Mouse (Mus musculus): ENCODE data around the gene C1qa.

C1qa gene

GRCm38 (mm10) chr4:136862411-136862810 is 36.2 kb downstream of the C1qa start:
- DNase-seq (ENCODE audit: low spot score), result no peak

GRCm38 (mm10) chr4:136861806-136862205 is 36.8 kb downstream of the C1qa start:
- DNase-seq (ENCODE audit: low spot score), result no peak

- DNase-seq (ENCODE audit: low spot score), result no peak
Observed at GRCm38 (mm10) chr4:136860022-136860421, 38.6 kb downstream of the C1qa start.

- DNase-seq (ENCODE audit: low spot score), result no peak
Observed at GRCm38 (mm10) chr4:136855081-136855480, 43.5 kb downstream of the C1qa start.

GRCm38 (mm10) chr4:136852989-136853388 is 45.6 kb downstream of the C1qa start:
- no peak for DNase-seq (ENCODE audit: low spot score)

GRCm38 (mm10) chr4:136852119-136852518 is 46.5 kb downstream of the C1qa start:
- no peak for DNase-seq (ENCODE audit: low spot score)

GRCm38 (mm10) chr4:136848565-136848964 is 50.0 kb downstream of the C1qa start:
- no peak for DNase-seq (ENCODE audit: low spot score)

- no peak for DNase-seq (ENCODE audit: low spot score)
Observed at GRCm38 (mm10) chr4:136847166-136847565, 51.4 kb downstream of the C1qa start.
